Mouse (Mus musculus) E14TG2a.4 (cell line): ENCODE data around the gene Gpx7.

ENCODE experiments used
- H3K27me3 ChIP-seq: 2 replicates; pipeline ENCODE4 v1.6.1; 2014; ENCODE audit warnings: low read length, control low read depth; ENCODE audit not compliant: insufficient read depth
- H3K36me3 ChIP-seq: 2 replicates; pipeline ENCODE4 v1.6.1; 2014; ENCODE audit warnings: low read length, control low read depth; ENCODE audit not compliant: insufficient read depth
- H3K4me1 ChIP-seq: replicated peaks from 2 replicates; pipeline ENCODE4 v1.6.1; 2014; ENCODE audit warnings: low read depth, low read length, control low read depth
- H3K4me3 ChIP-seq: replicated peaks from 2 replicates; pipeline ENCODE4 v1.5.1; 2014; ENCODE audit warnings: mild to moderate bottlenecking, low read length
- H3K9me3 ChIP-seq: 2 replicates; pipeline ENCODE4 v1.6.1; 2014; ENCODE audit warnings: low read length, control low read depth
- CTCF ChIP-seq: conservative IDR thresholded peaks from 2 replicates; pipeline ENCODE4 v1.5.1; 2014; ENCODE audit warnings: low read length
- NANOG ChIP-seq: IDR thresholded peaks from 2 replicates; pipeline ENCODE4 v1.6.1; 2014; ENCODE audit warnings: borderline replicate concordance, low read length, mixed read lengths
- POU5F1 ChIP-seq: IDR thresholded peaks from 2 replicates; pipeline ENCODE4 v1.6.1; 2014; ENCODE audit warnings: low read length, borderline replicate concordance

Gene Gpx7

DNA sequence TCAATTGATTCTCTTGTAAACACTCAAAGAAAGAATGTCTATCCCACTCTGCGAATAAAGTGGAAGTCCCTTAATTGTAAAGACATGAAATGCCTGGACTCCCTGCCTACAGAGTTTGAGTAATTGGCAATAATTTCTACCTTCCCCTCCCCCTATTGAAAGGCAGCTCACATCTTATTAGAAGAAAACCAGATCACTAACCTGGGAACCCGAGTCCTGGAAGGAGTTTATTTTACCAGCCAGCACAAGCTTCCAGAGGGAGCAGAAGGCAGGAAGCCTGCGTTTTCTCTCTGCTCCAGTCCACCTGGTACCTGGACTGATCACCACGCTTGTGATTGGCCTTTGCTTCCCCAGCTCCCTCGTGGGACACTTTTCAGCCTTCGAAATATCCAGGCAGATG, 26.6 kb upstream of the Gpx7 start:
- no peak overlapping the region for H3K4me3 ChIP-seq
- peaks cover 4% of the 10 kb centered on the region; the same call in 1 of the 2 replicates for H3K4me1 ChIP-seq
- H3K36me3 ChIP-seq: no peaks in the 10 kb centered on the region
- TF ChIP-seq POU5F1 (no peak), CTCF (no peak), NANOG (no peak)
- peaks cover 4% of the 10 kb centered on the region; the same call in 1 of the 2 replicates for H3K27me3 ChIP-seq
- H3K9me3 ChIP-seq: no peaks in the 10 kb centered on the region

DNA sequence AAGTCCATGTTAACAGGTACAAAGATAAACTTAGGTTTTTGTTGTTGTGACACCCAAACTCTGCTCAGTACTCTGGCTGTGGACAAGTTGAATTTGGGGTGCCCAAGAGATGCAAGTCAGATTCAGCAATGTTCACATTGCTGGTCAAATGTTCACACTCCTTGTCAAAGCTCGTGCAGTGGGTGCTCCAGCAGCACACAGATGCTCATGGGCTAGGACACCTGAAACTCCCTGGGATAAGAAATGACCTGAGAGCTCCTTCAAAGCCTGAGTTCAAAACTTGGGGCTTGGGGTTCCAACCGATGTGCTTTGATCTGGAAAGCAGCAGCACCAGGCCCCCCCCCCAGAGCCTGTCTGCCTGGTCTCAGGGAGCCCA, 24.8 kb upstream of the Gpx7 start:
- Histone ChIP-seq H3K9me3 (no peaks in the 10 kb centered on the region), H3K27me3 (peaks cover 4% of the 10 kb centered on the region; the same call in 1 of the 2 replicates), H3K36me3 (no peaks in the 10 kb centered on the region), H3K4me3 (no peak overlapping the region), H3K4me1 (peaks cover 4% of the 10 kb centered on the region; the same call in 1 of the 2 replicates)
- TF ChIP-seq NANOG (no peak), POU5F1 (no peak), CTCF (no peak)

DNA sequence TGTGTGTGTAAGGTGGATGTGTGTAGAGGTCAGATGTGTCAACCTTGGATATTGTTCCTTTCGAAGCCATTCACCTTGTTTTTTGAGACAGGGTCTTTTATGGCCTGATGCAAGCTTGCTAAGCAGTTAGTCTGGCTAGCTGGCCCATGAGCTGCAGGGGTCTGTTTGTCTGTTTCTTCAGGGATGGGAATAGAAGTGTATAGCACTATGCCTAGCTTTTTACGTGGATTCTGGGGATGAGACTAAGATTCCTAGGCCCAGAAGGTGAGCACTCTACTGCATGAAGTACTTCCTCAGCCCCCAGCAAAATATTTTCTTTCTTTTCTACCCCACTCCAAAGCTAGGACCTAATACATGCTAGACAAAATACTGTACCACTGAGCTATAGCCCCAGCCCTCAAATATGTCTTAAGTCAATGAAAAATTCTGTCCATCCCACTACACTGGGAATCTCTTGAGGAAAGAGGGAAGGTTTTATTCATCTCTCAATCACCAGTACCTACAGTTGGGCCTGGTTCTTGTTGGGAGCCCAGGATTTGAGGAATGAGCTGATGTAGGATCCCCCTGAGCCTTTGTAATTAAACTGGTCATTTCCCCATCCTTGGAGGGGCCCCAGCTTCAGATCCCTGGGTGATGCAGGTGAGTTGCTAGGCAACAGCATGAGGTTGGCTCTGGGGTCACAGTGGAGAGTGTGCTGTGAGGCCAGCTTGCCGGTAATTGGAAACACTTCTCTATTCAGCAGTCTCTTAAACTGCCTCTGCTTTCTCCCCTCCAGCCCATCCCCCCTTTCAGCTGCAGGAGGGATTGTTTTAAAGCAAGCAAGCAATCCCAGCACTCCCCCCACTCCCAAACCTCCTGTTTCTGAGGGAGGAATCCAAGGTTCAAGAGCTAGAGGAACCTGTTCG, 24.1 kb upstream of the Gpx7 start:
- Histone ChIP-seq H3K4me1 (peaks cover 4% of the 10 kb centered on the region; the same call in 1 of the 2 replicates), H3K27me3 (peaks cover 4% of the 10 kb centered on the region; the same call in 1 of the 2 replicates)

GRCm38 (mm10) chr4:108428341-108428721, 21.6 kb upstream of the Gpx7 start:
- Histone ChIP-seq H3K4me1 (peaks cover 4% of the 10 kb centered on the region; the same call in 1 of the 2 replicates), H3K36me3 (no peaks in the 10 kb centered on the region), H3K9me3 (no peaks in the 10 kb centered on the region), H3K4me3 (no peak overlapping the region), H3K27me3 (peaks cover 4% of the 10 kb centered on the region; the same call in 1 of the 2 replicates)
- TF ChIP-seq CTCF (no peak), POU5F1 (no peak), NANOG (no peak)

More for the DNA sequence above, 24.1 kb upstream of the Gpx7 start:
- Histone ChIP-seq H3K4me3 (no peak overlapping the region), H3K36me3 (no peaks in the 10 kb centered on the region), H3K9me3 (no peaks in the 10 kb centered on the region)
- TF ChIP-seq POU5F1: no peak
- TF ChIP-seq NANOG: no peak
- no peak for TF ChIP-seq CTCF

DNA sequence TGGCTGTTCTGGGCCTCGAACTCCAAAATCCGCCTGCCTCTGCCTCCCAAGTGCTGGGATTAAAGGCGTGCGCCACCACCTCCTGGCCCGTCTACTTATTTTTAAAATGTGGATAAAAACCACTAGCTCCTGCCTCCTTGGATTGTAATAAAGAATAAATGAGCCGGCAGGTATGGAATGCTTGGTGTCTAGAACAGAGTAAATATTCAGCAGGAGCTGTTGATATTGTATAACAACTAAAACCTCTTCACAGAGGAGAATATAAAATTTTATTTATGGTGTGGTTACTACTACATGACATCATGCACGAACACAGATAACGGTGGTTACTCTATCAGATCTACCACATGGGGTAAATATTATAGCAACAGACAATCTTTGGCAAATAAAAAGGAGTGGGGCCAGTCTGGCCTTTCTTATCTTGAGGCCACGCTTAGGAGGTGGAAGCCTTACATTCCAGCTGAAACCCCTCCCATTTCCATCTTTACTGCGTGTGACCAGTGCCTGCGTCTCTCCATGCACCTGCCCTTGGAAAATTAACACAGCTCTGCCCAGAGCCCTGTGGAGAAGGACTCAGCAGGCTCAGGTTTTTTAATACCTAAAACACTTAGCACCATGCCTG, 21.1 kb upstream of the Gpx7 start:
- Histone ChIP-seq H3K36me3 (no peaks in the 10 kb centered on the region), H3K9me3 (no peaks in the 10 kb centered on the region), H3K4me3 (no peak overlapping the region), H3K27me3 (peaks cover 4% of the 10 kb centered on the region; the same call in 1 of the 2 replicates), H3K4me1 (peaks cover 4% of the 10 kb centered on the region; the same call in 1 of the 2 replicates)
- no peak for TF ChIP-seq CTCF
- TF ChIP-seq NANOG: no peak
- no peak for TF ChIP-seq POU5F1

DNA sequence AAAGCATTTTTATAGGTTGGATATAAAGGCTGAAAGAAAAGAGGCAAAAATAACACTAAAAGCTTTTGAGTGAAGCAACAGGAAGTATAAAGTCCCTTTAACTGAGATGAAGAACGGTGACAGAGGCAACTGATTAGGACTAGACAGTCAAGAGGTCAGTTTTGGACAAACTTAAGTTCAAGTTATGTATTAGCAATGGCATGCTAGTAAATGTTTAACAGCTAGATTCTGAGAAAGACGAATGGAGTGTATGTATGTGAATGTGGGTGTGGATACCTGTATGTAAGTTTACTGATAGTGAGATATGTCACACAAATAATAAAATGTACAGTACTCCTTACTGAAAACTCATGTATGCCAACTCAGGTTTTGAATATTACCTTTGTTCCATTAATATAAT, 17.8 kb upstream of the Gpx7 start:
- TF ChIP-seq NANOG (no peak), CTCF (no peak), POU5F1 (no peak)
- H3K27me3 ChIP-seq: no peaks in the 10 kb centered on the region
- no peaks in the 10 kb centered on the region for H3K4me1 ChIP-seq
- no peaks in the 10 kb centered on the region for H3K36me3 ChIP-seq
- no peaks in the 10 kb centered on the region for H3K9me3 ChIP-seq
- H3K4me3 ChIP-seq: no peak overlapping the region

GRCm38 (mm10) chr4:108407621-108408020, 860 bp upstream of the Gpx7 start:
- Histone ChIP-seq H3K4me3 (no peak overlapping the region), H3K4me1 (peaks cover 33% of the 10 kb centered on the region), H3K36me3 (peaks cover 7% of the 10 kb centered on the region), H3K9me3 (no peaks in the 10 kb centered on the region), H3K27me3 (peaks cover 5% of the 10 kb centered on the region; the same call in 1 of the 2 replicates)
- no peak for TF ChIP-seq NANOG
- TF ChIP-seq POU5F1: no peak
- no peak for TF ChIP-seq CTCF

DNA sequence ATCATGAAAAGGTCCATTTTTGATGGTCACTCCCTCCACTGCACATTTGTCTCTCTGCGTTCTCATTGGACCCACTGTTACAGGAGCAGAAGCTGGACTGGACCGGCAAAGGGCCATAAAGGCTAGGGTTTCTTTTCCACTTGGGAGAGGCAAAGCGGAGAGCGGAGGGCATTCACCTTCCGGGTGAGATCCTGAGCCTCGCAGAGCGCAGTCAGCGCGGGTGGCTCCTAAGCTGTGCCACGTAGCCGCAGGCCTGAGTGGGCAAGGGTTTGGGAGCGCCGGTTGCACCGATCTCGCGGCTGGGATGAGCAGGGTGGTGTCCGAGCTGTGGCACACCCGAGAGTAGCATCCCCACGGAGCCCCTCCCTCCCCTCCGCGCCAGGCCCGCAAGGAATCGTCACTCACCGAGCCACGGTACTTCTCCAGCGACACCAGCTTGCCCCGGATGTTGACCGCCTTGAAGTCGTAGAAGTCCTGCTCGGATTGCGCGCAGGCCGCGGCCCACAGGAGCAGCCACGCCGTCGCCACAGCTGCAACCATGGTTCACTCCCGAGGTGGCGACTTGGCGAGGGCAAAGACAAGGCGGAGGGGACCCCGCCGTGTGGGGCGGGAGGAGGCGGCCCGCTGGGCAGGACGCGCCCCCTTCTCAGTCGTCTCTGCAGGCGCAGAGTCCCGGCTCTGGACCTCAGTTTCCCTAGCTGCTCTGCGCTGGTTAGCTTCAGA, 462 bp downstream of the Gpx7 start:
- H3K4me1 ChIP-seq: peaks cover 33% of the 10 kb centered on the region
- H3K27me3 ChIP-seq: peaks cover 5% of the 10 kb centered on the region; the same call in 1 of the 2 replicates

More for the DNA sequence above, 462 bp downstream of the Gpx7 start:
- H3K9me3 ChIP-seq: no peaks in the 10 kb centered on the region
- H3K4me3 ChIP-seq: peak overlapping the region; percentile 83
- peaks cover 14% of the 10 kb centered on the region for H3K36me3 ChIP-seq
- TF ChIP-seq NANOG (no peak), POU5F1 (no peak), CTCF (no peak)
